ENCODE assay signal across 5 mouse cellular contexts in the genomic region with DNA sequence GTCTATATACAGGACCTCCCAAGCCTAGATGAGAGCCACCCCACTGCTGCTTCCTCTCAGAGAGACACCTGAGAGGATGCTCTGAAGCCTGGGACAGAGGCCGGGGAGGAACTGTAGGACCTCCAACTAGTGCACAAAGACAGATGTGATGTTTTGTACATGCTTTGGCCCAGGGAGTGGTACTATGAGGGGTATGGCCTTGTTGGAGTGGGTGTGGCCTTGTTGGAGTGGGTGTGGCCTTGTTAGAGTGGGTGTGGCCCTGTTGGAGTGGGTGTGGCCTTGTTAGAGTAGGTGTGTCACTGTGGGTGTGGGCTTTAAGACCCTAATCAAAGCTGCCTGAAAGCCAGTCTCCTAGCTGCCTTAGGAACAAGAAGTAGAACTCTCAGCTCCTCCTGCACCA.
DNase-seq lines count a peak whose midpoint lies in the region; ATAC-seq and TF ChIP-seq lines count a peak whose summit lies in the region.
"Not testable (repeated sequence)": the region's sequence is repeated elsewhere in the genome, so short reads cannot be mapped to it uniquely, and the experiment has no call there.

No protein-coding gene starts in this region.

- not testable (repeated sequence) for TF ChIP-seq CTCF in E14TG2a.4 (conservative IDR thresholded peaks at IDR 0.05; ENCODE audit: low read length); liver, embryonic 14.5 days (IDR thresholded peaks at IDR 0.05; ENCODE audit: low read depth)

- not testable (repeated sequence) for H3K27me3 ChIP-seq in E14TG2a.4 (ENCODE audit: insufficient read depth, low read length); hindbrain, embryonic 10.5 days (ENCODE audit: insufficient read depth, poor library complexity, severe bottlenecking); liver, embryonic 12.5 days (replicated peaks); liver, embryonic 14.5 days (ENCODE audit: control insufficient read depth, insufficient read depth, low read length)

- peaks cover 76% of the 10 kb centered on the region for H3K36me3 ChIP-seq in E14TG2a.4 (ENCODE audit: insufficient read depth, low read length)
- H3K36me3 ChIP-seq in hindbrain, embryonic 10.5 days, result peaks cover 98% of the 10 kb centered on the region
- peaks cover 57% of the 10 kb centered on the region for H3K36me3 ChIP-seq in liver, embryonic 12.5 days
- not testable (repeated sequence) for H3K36me3 ChIP-seq in liver, embryonic 14.5 days (replicated peaks; ENCODE audit: control insufficient read depth, insufficient read depth, low read depth)

- peak overlapping the region; percentile 12 for H3K27ac ChIP-seq in hindbrain, embryonic 10.5 days
- H3K27ac ChIP-seq in liver, embryonic 12.5 days; liver, embryonic 14.5 days: not testable (repeated sequence)

- ATAC-seq in liver, embryonic 12.5 days, result peak; percentile 43
- peak; percentile 49; the same call in 1 of the 2 replicates for ATAC-seq in liver, embryonic 14.5 days (ENCODE audit: insufficient read depth)

- WGBS in hindbrain, embryonic 10.5 days, result 92% methylated on average over 1 of the region's 1 CpGs
- 70% methylated on average over 1 of the region's 1 CpGs for WGBS in liver, embryonic 12.5 days (ENCODE audit: insufficient replicate concordance)
- 82% methylated on average over 1 of the region's 1 CpGs for WGBS in liver, embryonic 14.5 days (ENCODE audit: insufficient replicate concordance)

- not testable (repeated sequence) for TF ChIP-seq EP300 in liver, embryonic 14.5 days (IDR thresholded peaks at IDR 0.05; ENCODE audit: low read depth)

- peak; percentile 65 for DNase-seq in R1 (ENCODE audit: low read depth, low spot score)
- not testable (repeated sequence) for DNase-seq in hindbrain, embryonic 10.5 days (ENCODE audit: low spot score); liver, embryonic 14.5 days (ENCODE audit: low read depth in 3 of 3, low spot score in 3 of 3)

- 0 out of 2 replicates have a peak overlapping the region, but pooled peaks have one; percentile 17 for H3K4me3 ChIP-seq in E14TG2a.4 (replicated peaks; ENCODE audit: low read length)
- not testable (repeated sequence) for H3K4me3 ChIP-seq in hindbrain, embryonic 10.5 days; liver, embryonic 12.5 days; liver, embryonic 14.5 days (ENCODE audit: insufficient read depth in 1 of 2, low read depth in 2 of 2, low read length in 2 of 2)

- peaks cover 57% of the 10 kb centered on the region for H3K4me1 ChIP-seq in E14TG2a.4 (replicated peaks; ENCODE audit: low read depth, low read length)
- H3K4me1 ChIP-seq in hindbrain, embryonic 10.5 days (replicated peaks); liver, embryonic 14.5 days (replicated peaks; ENCODE audit: control insufficient read depth in 2 of 2, insufficient read depth in 2 of 2, low read length in 1 of 2): not testable (repeated sequence)
- peaks cover 18% of the 10 kb centered on the region for H3K4me1 ChIP-seq in liver, embryonic 12.5 days

- H3K4me2 ChIP-seq in liver, embryonic 12.5 days; liver, embryonic 14.5 days (ENCODE audit: low read depth): not testable (repeated sequence)

- not testable (repeated sequence) for H3K9me3 ChIP-seq in E14TG2a.4 (ENCODE audit: low read length); liver, embryonic 12.5 days (replicated peaks); liver, embryonic 14.5 days (ENCODE audit: control insufficient read depth, low read length)
- peaks cover 30% of the 10 kb centered on the region for H3K9me3 ChIP-seq in hindbrain, embryonic 10.5 days

- not testable (repeated sequence) for H3K9ac ChIP-seq in liver, embryonic 12.5 days; liver, embryonic 14.5 days (replicated peaks)
